Mouse (Mus musculus) liver, embryonic 14.5 days (tissue): Measurements from ENCODE around the gene Vapa. TPM values are rescaled to one million over a fixed set of nuclear protein-coding genes. Genes with fewer than 3 reads are reported as not detected.

Experiments
- ATAC-seq: fragments of 200-750 bp; cut with Nextera tagmentation; 2 replicates; pipeline ENCODE4 v1.8.0; 2017; ENCODE audit warnings: moderate number of reproducible peaks, mild to moderate bottlenecking, moderate library complexity; ENCODE audit not compliant: insufficient read depth
- DNase-seq, 3 experiments: peaks; one replicate each; pipeline ENCODE4 v3.0.0-alpha.2; 2012 to 2013; ENCODE audit warnings: low read depth in 3 of 3, low spot score in 3 of 3
- H3K27ac ChIP-seq: fragments of 300-500 bp; sonication (generic); 2 replicates; pipeline ENCODE4 v1.5.1; 2014; ENCODE audit warnings: moderate library complexity, mild to moderate bottlenecking, control low read depth, inconsistent platforms
- H3K27me3 ChIP-seq: fragments of 300-500 bp; sonication (generic); 2 replicates; pipeline ENCODE4 v1.6.1; 2014; ENCODE audit warnings: mild to moderate bottlenecking, low read length, moderate library complexity; ENCODE audit not compliant: control insufficient read depth, insufficient read depth
- H3K36me3 ChIP-seq: fragments of 300-500 bp; sonication (generic); replicated peaks from 2 replicates; pipeline ENCODE4 v1.6.1; 2014; ENCODE audit warnings: low read depth; ENCODE audit not compliant: control insufficient read depth, insufficient read depth
- H3K4me1 ChIP-seq, 2 experiments: fragments of 200-500 bp in 1 of 2; fragments of 300-500 bp in 1 of 2; sonication (generic) in 1 of 2; replicated peaks; 2 replicates each; pipeline ENCODE4 v1.6.1; 2012 to 2014; ENCODE audit warnings: antibody characterized with exemption in 1 of 2, inconsistent platforms in 1 of 2, low read length in 1 of 2; ENCODE audit not compliant: control insufficient read depth in 2 of 2, insufficient read depth in 2 of 2
- H3K4me2 ChIP-seq: fragments of 300-500 bp; sonication (generic); 2 replicates; pipeline ENCODE4 v1.6.1; 2014; ENCODE audit warnings: low read depth, mild to moderate bottlenecking, control low read depth, moderate library complexity
- H3K4me3 ChIP-seq, 2 experiments: fragments of 200-500 bp in 1 of 2; fragments of 300-500 bp in 1 of 2; sonication (generic) in 1 of 2; 2 replicates each; pipeline ENCODE4 v1.5.1; 2012 to 2014; ENCODE audit warnings: low read depth in 2 of 2, low read length in 2 of 2, mild to moderate bottlenecking in 2 of 2, control low read depth in 1 of 2, inconsistent platforms in 1 of 2, moderate library complexity in 1 of 2; ENCODE audit not compliant: insufficient read depth in 1 of 2
- H3K9ac ChIP-seq: fragments of 300-500 bp; sonication (generic); replicated peaks from 2 replicates; pipeline ENCODE4 v1.6.1; 2014; ENCODE audit warnings: mild to moderate bottlenecking, control low read depth, moderate library complexity
- H3K9me3 ChIP-seq: fragments of 300-500 bp; sonication (generic); 2 replicates; pipeline ENCODE4 v1.6.1; 2016; ENCODE audit warnings: low read length, mixed read lengths; ENCODE audit not compliant: control insufficient read depth
- CTCF ChIP-seq: IDR thresholded peaks from 2 replicates; pipeline ENCODE4 v1.5.1; 2016; ENCODE audit warnings: antibody characterized with exemption, low read depth, control low read depth
- EP300 ChIP-seq: IDR thresholded peaks from 2 replicates; pipeline ENCODE4 v1.6.1; 2016; ENCODE audit warnings: antibody characterized with exemption, low read depth
- WGBS: fragments of 180-500 bp; shearing (Covaris S2); extraction: QIAGEN DNeasy Blood & Tissue Kit; methylation state at CpG from one replicate; pipeline ENCODE4 v1.1.7; 2014; ENCODE audit not compliant: insufficient replicate concordance; 5-methylcytosine and 5-hydroxymethylcytosine counted together
- polyA plus RNA-seq, 2 experiments: library from polyadenylated mRNA; depleted of rRNA in 1 of 2; stranded (reverse) in 1 of 2; unstranded in 1 of 2; fragments of >200 nt; fragmentation: Nextera tagmentation in 1 of 2; extraction: Ambion mirVana in 1 of 2; gene quantifications; 2 replicates each; pipeline versions ENCODE4 v1.2.1 to v1.2.3; 2012 to 2014

The Vapa gene
- polyA plus RNA-seq, 2 experiments: 17.1 to 62.9 TPM

GRCm38 (mm10) chr17:65597857-65598486 is 15.4 kb downstream of the Vapa start:
- TF ChIP-seq CTCF (no peak), EP300 (no peak)
- H3K9me3 ChIP-seq: no peaks in the 10 kb centered on the region
- H3K4me2 ChIP-seq: no peak overlapping the region
- no peak for DNase-seq
- H3K4me1 ChIP-seq: peaks cover 10 to 15% of the 10 kb centered on the region in 2 experiments
- 61% methylated on average over 3 of the region's 3 CpGs for WGBS
- H3K36me3 ChIP-seq: peaks cover under 1% of the 10 kb centered on the region
- no peak overlapping the region for H3K27ac ChIP-seq
- no peaks in the 10 kb centered on the region for H3K27me3 ChIP-seq
- ATAC-seq: peak; percentile 41; the same call in 1 of the 2 replicates
- no peak overlapping the region for H3K4me3 ChIP-seq
- no peak overlapping the region for H3K9ac ChIP-seq

DNA sequence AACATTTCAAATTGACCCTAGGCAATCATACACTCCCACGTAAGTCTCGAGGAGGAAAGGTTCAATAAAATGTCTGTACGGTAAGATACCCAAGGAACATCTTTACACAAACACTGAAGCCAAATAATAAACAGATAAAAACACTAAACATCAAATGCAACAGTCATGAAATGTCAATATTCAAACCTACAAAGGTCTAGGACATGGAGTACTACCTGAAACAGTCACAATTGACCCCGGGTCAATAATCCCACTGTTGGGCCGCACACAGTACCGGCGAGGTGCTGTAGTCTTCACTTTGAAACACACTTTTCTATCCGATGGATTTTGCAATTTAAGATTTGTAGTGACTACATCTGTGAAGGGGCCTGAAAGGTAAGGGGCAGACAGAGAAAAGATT is 18.7 kb downstream of the Vapa start:
- Histone ChIP-seq H3K9me3 (no peaks in the 10 kb centered on the region), H3K36me3 (peaks cover 13% of the 10 kb centered on the region), H3K4me1 (peaks cover 7 to 15% of the 10 kb centered on the region in 2 experiments), H3K9ac (no peak overlapping the region), H3K4me3 (no peak overlapping the region), H3K4me2 (no peak overlapping the region), H3K27ac (no peak overlapping the region), H3K27me3 (no peaks in the 10 kb centered on the region)
- DNase-seq (no peak), ATAC-seq (no peak)
- 73% methylated on average over 8 of the region's 8 CpGs for WGBS
- TF ChIP-seq CTCF (no peak), EP300 (no peak)

DNA sequence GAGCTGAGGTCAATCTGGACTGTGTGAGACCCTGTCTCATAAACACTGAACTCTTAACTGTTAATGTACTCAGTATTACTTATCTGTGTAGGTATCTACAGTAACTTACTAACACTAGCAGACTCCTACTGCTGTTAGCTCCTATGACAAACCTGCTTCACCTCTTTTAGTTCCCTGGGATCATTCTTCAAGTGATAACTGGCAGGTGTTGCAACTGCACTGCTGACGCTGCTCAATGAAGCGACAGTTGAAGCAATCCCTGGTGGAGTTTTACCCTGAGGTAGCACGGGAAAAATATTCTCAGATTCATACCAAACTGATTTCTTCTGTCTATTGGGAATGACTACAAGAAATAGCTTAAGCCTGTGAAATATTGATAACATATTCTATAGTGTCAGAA is 26.5 kb downstream of the Vapa start:
- Histone ChIP-seq H3K27me3 (no peaks in the 10 kb centered on the region), H3K4me1 (no peaks in the 10 kb centered on the region), H3K9ac (no peak overlapping the region), H3K4me2 (no peak overlapping the region), H3K9me3 (no peaks in the 10 kb centered on the region), H3K36me3 (peaks cover 7% of the 10 kb centered on the region), H3K4me3 (no peak overlapping the region), H3K27ac (no peak overlapping the region)
- DNase-seq: no peak
- 76% methylated on average over 3 of the region's 3 CpGs for WGBS
- no peak for TF ChIP-seq CTCF
- TF ChIP-seq EP300: no peak
- ATAC-seq: no peak

GRCm38 (mm10) chr17:65581440-65581839 is 31.9 kb downstream of the Vapa start:
- Histone ChIP-seq H3K9ac (no peak overlapping the region), H3K36me3 (peaks cover 28% of the 10 kb centered on the region), H3K4me3 (no peak overlapping the region), H3K4me1 (no peaks in the 10 kb centered on the region), H3K4me2 (no peak overlapping the region), H3K27ac (no peak overlapping the region), H3K9me3 (no peaks in the 10 kb centered on the region), H3K27me3 (no peaks in the 10 kb centered on the region)
- no peak for ATAC-seq
- 93% methylated on average over 5 of the region's 5 CpGs for WGBS
- TF ChIP-seq EP300 (no peak), CTCF (no peak)
- no peak for DNase-seq

DNA sequence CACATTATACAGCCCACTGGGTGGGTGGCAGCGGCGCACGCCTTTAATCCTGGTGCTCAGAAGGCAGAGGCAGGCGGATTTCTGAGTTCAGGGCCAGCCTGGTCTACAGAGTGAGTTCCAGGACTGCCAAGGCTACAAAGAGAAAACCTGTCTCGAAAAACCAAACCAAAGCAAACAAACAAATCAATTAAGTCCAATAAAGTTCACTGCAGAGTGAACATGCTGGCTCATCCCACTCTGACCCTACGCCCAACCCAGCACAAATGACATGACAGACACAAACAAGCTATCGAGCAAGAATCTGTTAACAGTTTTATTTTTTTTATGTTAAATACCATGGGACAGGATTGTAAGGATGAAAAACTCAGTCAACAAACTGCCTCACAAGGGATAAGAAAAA is 33.6 kb downstream of the Vapa start:
- Histone ChIP-seq H3K4me2 (no peak overlapping the region), H3K9me3 (no peaks in the 10 kb centered on the region), H3K36me3 (peaks cover 28% of the 10 kb centered on the region), H3K27ac (no peak overlapping the region), H3K4me3 (no peak overlapping the region), H3K9ac (no peak overlapping the region), H3K4me1 (no peaks in the 10 kb centered on the region), H3K27me3 (no peaks in the 10 kb centered on the region)
- ATAC-seq (no peak), DNase-seq (no peak)
- WGBS: 88% methylated on average over 7 of the region's 7 CpGs
- no peak for TF ChIP-seq CTCF
